Mouse (Mus musculus): ENCODE results near the gene Dhrs1. TPM values are rescaled to one million over a fixed set of nuclear protein-coding genes. Genes with fewer than 3 reads are reported as not detected.

Dhrs1 gene
- 2.0 and 3.8 TPM in 2 replicates for polyA plus RNA-seq (2012)

DNA sequence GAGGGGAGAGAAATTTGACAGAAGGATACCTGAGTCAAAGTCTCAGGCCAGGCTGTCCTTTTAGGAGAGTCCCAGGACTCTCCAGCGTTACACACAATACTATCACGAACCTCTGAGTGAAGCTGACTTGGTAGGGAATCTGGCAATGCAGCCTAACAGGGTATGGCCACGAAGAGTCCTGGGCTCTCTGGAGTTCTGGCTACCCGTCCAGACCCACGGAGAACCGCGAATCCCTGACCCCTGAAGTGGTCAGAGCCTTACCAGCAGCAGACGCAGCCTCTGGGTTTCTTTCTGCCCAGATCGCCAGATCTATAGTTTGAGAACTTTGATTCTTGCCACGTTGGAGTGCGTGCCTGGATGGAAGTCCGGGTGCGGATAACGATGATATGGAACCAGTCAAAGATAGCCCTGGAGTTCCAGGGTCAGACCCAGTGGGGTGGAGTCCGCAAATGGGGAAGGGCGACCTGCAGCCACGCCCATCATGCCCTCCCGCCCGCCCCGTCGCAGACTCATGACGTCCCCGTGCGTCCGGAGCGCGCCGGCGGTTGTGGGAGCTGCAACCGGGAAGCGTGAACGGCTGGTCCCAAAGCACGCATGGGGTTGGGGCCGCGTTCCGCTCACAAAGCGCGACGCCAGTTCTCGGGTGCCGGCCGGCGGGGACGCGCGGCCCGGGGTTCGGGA, at the start of gene Dhrs1, which contains the start of gene Nop9:
Dhrs1 (minus strand) TSS at position 511 of the 681 bp plus-strand sequence.
Nop9 (plus strand) TSS at position 514 of the 681 bp plus-strand sequence.
- no peak for TF ChIP-seq GATA1 (IDR thresholded peaks at IDR 0.05; ENCODE audit: low read length)

DNA sequence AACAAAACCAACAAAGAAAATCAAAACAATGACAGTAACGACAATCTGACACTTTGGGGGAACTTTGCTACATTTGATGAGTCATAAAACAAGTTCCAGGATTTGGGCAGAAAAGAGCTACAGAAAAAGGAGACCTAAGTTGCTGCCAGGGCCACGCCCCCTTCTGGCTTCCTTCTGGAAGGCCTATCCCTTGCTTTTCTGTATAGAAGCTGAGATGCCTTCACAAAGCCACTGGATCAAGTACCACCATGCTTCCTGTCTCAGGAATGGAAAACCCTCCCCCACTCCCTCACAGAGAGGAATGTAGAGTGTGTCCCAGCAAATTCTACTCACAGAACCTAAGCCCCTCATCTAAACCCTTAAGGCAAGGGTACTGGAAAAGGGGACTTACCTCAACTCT, 48.5 kb upstream of the Dhrs1 start:
- TF ChIP-seq GATA1 (IDR thresholded peaks at IDR 0.05; ENCODE audit: low read length) = no peak

DNA sequence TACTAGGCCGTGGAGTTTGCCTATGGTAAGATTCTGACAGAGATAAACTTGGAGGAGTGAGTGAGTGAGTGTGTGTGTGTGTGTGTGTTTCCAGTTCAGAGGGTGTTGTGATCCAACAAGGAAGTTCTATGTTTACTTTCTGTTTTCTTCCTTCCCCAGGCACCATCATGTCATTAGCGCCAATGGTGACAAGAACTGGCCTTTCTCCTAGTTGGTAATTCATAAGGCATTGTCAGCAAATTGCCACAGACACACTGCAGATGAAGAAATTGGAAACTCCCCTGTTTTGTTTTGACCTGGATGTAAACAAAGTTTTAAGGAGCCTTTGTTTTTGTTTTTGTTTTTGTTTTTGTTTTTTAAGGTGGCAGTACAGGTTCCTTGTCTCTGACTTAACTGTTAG, 48.0 kb upstream of the Dhrs1 start:
- TF ChIP-seq GATA1 (IDR thresholded peaks at IDR 0.05; ENCODE audit: low read length) = no peak

DNA sequence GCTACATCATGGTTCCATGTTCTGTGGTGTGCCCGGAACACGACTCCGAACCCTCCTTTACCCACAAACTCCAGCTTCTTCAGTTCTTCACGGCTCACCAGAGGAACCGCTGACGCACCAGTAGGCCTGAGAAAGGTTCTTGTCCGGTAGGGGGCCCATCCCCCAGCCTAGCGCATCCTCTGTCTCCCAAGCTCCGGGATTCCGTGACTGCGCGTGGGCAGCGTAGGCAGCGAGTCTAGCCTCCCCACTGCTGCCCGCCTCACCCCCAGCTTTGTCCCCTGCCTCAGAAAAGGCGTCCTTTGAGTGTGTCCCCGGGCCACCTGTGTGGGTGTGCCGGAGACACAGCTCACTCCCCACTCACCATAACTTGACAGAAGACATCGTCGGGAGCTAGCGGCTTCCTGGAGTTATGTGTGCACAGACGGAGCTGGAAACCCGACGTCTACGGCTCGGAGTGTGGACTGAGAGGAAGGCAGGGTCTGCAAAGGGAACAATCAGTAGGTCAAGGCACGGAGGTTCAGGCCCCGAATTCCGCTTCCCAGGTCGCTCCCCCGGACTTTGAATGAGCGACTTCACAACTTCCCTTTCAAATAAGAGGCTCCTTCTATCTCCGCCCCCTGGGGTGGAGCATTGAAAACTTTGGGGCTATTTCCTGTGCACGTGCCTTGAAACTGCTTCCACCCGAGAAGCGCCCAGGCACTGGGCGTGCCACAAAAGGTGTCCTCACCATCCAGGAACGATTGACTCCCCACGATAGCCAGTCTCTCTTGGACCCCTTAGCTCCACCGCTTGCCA, 43.0 kb upstream of the Dhrs1 start, which contains the start of gene Ripk3:
Ripk3 (minus strand) TSS at position 610 of the 795 bp plus-strand sequence.
- TF ChIP-seq GATA1 (IDR thresholded peaks at IDR 0.05; ENCODE audit: low read length) = no peak

DNA sequence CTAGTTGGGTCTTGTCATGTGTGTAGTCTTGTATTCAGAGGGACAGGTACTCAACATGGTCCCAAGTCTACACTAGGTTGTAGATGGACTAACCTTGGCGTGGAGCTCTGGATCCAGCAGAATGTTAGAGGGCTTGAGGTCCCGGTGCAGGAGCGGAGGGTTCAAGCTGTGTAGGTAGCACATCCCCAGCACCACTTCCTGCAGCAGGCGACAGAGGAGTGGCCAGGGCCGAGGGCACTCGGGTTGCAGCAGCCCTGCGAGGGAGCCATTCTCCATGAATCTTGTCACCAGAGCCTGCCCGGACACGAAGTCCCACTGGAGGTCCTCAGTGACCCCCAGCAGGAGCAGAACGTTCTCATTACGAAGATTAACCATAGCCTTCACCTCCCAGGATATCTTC, 42.2 kb upstream of the Dhrs1 start:
- no peak for TF ChIP-seq GATA1 (IDR thresholded peaks at IDR 0.05; ENCODE audit: low read length)

DNA sequence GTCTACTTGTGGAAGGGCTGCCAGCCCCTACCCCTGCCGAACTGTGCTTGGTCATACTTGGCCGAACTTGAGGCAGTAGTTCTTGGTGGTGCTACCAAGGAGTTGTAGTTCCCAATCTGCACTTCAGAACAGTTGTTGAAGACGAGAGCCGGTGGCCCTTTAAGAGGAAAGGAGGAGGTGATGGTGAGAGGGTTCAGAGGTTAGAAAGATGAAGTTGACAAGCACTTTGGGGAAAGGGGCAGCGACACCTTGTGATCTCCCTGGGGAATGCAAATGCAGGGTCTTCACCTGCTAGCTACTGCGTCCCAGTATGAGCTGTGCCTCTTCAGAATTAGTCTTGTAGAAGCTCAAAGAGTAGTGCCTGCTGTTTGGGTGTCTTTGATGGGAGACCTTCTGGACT, 39.7 kb upstream of the Dhrs1 start:
- TF ChIP-seq GATA1 (IDR thresholded peaks at IDR 0.05; ENCODE audit: low read length) = no peak

DNA sequence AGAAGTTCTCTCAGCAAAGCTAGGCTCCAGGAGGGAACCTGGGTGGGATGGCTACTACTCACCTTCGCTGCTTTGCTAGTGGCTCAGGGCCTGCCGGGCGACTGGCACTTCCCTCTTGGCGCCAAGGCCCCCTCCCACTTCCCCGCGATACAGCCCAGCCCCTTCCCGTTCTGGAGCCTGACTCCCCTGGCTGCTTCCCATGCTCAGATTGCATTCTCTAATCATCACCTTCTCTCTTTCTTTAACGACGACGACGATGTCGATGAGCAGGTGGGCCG, 38.4 kb upstream of the Dhrs1 start, which contains the start of gene Adcy4:
Adcy4 (minus strand) TSS at position 138 of the 278 bp plus-strand sequence.
- TF ChIP-seq GATA1 (IDR thresholded peaks at IDR 0.05; ENCODE audit: low read length) = no peak

DNA sequence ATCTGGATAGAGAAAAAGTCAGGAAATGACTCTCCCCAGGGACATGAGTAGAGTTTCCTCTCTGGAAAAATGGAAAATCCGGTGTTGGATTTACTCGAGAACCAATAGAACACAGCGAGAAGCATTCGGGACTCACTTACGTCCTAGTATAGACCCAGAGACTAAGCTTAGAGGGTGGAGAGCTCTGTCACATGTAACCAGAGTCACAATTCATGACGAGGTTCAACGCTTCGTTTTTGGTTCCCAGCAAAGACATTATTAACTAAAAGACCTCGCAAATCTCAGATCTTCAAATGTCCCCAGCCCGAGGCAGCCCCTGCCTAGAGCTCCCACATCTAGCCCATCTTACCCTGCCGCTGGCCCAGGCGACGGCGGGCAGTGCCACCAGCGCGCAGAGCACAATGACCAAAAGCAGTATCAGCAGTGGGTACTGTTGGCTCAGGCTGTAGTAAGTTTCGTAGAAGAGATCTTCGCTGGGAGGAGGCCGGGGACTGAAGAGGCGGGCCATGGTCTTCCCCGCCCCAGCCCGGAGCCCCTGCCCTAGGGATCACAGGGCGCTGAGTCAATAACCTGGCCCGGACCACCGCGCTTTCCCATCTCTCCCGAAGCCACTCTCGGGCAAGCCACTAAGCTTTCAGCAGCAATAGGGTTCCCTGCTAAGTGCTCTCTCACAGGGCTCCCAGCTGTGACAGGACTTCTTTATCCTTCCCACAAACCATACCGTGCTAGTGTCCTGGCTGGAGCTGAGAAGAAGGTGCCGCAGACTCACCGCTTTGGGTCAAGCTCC, 37.9 kb upstream of the Dhrs1 start:
- TF ChIP-seq GATA1 (IDR thresholded peaks at IDR 0.05; ENCODE audit: low read length) = no peak

DNA sequence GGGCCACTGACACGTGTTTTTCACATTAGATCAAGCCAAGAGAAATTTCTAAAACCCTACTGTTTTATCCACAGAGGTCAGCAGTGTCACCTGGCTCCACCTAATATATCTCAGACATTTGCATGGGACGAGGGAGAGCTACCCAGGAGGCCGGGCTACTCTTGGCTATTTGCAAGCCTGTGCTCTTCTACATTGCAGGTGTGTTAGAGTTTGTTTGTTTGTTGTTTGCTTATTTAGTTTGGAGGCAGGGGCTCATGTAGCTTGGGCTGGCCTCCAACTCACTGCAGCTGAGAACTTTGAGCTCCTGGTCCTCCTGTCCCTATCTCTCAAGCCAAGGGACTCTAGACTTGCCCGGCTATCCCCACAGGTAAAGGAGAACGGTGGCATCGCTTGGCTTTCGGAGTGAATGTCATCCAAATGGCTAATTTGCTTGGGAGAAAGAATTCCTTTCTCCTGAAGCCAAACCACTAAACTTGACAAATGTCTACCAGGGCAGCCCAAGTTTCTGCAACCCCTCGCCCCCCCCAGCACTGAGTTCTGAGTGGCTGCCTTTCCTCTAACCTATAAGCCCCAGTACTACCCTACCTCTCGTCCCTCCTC, 37.0 kb upstream of the Dhrs1 start:
- no peak for TF ChIP-seq GATA1 (IDR thresholded peaks at IDR 0.05; ENCODE audit: low read length)

DNA sequence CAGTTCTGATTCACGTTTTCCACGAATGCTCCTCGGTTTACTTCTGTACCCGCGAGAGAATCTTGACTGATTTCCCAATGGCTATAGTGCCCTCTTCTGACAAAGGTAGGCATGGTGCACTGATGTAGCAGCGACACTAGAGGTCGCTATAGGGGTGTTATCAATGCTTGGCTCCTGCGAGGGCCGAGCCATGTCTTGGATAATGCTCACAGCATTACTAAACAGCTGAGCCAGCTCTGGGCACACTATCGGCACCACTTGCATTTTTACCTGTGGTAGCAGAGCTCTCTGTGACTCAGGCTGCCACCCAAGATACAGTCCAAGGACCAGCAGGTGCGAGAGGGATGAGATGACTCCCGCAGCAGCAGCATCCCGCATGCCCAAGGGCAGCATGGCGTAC, 35.8 kb upstream of the Dhrs1 start:
- no peak for TF ChIP-seq GATA1 (IDR thresholded peaks at IDR 0.05; ENCODE audit: low read length)

DNA sequence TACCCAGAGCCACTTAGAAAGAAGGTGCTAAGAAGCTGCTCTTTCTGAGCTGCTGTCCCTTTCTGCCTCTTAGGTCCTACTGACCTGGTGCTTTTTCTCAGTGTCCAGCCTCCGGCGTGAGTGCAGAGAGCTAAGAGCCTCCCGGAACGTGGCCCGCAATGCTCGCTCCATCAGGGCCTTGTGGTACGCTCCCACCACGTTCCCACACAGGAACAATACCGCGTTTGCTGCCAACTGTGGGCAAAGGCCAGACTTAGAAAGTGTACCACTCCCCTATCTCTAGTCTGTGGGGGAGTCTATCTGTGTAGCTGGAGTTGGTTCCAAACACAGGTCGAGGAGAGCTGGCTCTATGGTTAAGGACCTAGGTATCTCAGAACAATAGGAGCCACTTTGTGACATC, 35.2 kb upstream of the Dhrs1 start:
- no peak for TF ChIP-seq GATA1 (IDR thresholded peaks at IDR 0.05; ENCODE audit: low read length)

DNA sequence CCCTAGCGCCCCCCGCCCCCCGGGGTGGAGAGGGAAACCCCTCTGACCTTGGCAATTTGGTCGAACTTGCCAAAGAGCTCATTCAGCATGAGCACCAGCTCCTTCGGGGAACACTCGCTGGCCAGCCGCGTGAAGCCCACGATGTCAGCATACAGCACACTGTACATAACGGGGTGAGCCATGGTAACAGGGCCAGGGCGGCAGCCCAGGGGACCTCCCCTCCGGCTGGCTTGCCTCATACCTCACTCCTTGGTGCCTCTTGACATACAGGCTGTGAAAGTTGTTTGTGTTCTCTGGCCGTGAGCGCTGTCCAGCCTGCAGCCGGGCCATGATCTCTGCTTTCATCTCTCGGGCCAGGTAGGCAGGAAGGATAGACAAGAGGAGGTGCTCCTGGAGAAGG, 34.2 kb upstream of the Dhrs1 start:
- TF ChIP-seq GATA1 (IDR thresholded peaks at IDR 0.05; ENCODE audit: low read length) = no peak

DNA sequence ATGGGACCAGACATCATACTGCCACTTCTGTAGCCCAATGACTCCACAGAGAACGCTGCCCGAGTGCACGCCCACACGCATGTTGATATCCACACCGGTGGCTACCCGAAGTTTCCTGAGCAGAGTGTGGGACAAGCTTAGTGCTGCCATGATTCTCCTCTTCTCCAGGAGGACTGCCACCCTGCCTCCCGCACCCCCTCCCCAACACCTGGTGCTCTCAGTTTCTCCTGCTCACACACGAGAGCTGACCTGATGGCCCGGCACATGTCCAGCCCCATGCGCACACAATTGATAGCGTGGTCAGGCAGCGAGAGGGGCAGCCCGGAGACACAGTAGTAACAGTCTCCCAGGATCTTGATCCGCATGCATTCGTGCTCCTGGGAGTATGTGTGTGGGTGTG, 33.2 kb upstream of the Dhrs1 start:
- TF ChIP-seq GATA1 (IDR thresholded peaks at IDR 0.05; ENCODE audit: low read length) = no peak

DNA sequence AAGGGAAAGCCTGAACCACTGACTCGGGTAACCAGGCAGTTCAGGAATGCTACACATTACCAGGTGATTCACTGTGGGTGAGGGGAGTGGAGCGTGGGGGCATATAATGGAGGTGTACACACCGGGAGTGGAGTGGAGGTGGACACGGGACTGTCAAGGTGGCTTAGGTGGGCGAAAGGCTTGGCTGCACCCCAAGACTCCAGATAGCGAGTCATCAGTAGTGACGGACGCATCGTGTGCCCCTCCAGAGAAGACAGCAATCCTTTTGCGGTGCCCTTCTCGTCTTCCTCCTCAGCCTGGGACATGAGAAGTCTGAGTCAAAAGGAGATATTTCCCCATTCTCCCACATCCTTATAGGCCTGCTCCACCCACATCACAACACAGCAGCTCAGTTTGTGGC, 32.3 kb upstream of the Dhrs1 start:
- no peak for TF ChIP-seq GATA1 (IDR thresholded peaks at IDR 0.05; ENCODE audit: low read length)

DNA sequence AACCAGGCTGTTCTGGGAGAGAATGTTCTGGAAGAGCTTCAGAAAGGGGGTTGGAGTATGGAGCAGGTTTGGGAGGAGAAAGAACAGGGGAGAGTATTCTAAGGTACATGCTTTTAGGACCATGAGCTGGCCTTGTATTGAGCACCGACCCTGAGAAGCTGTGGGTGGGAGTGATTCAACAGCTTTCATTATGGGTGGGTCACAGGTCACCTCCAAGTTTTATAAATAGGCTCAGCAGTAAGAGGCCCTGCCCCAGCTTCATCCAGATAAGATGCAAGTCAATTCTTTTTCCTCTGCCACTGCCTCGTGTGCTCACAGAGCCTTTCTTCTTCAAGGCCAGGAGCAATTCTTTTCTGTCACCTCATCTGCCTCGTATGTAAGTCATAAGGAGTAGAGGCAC, 31.7 kb upstream of the Dhrs1 start:
- no peak for TF ChIP-seq GATA1 (IDR thresholded peaks at IDR 0.05; ENCODE audit: low read length)

DNA sequence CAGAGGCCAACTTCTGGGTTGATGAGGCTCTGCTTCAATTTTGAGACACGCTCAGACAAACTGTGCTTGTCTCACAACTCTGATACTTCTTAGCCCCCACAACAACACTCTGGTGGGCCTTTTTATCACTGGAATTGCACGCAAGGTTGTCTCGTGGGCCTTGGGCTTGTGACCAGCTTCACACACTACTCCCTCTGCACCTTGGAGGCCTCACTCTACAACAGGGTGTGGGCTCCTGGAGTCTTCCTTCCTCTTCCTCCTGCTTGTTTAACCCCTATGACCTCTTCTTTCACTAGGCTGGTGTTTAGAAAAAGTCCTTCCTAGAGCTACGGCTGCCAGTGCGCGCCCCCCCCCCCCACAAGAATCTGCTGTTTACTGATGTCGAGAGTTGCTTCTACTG, 31.2 kb upstream of the Dhrs1 start:
- no peak for TF ChIP-seq GATA1 (IDR thresholded peaks at IDR 0.05; ENCODE audit: low read length)

Measured in G1E-ER4 (cell line).